Mouse (Mus musculus) myocyte (in vitro differentiated cells): ENCODE measurements around the gene Scrg1.

Source experiments
- MAX ChIP-seq: IDR thresholded peaks from one replicate; pipeline ENCODE4 v1.6.1; 2011; ENCODE audit warnings: low read depth, mild to moderate bottlenecking, control low read depth
- POLR2A ChIP-seq: IDR thresholded peaks from one replicate; pipeline ENCODE4 v1.6.1; 2011; ENCODE audit warnings: low read depth, mild to moderate bottlenecking, control low read depth, moderate library complexity; ENCODE audit not compliant: insufficient read length
- TCF12 ChIP-seq: IDR thresholded peaks from one replicate; pipeline ENCODE4 v1.6.1; 2011; ENCODE audit warnings: mild to moderate bottlenecking, control low read depth; ENCODE audit not compliant: poor library complexity, insufficient read depth, severe bottlenecking
- USF1 ChIP-seq: IDR thresholded peaks from one replicate; pipeline ENCODE4 v1.6.1; 2011; ENCODE audit warnings: low read depth, mild to moderate bottlenecking, control low read depth, moderate library complexity

- TF ChIP-seq USF1 = no peak
- TF ChIP-seq POLR2A = no peak
- TF ChIP-seq TCF12 = no peak
- no peak for TF ChIP-seq MAX
Measured at GRCm38 (mm10) chr8:57450726-57451125, 5.0 kb upstream of the Scrg1 start.
